Mouse (Mus musculus) G1E (cell line): ENCODE results near the gene Abcg1.

Experiments
- CTCF ChIP-seq: IDR thresholded peaks from 2 replicates; pipeline ENCODE4 v1.5.1; 2012; ENCODE audit warnings: low read depth, low read length, inconsistent platforms, mixed read lengths
- GATA1 ChIP-seq: IDR thresholded peaks from 2 replicates; pipeline ENCODE4 v1.6.1; 2012; ENCODE audit warnings: borderline replicate concordance, low read length, inconsistent platforms, mixed read lengths
- TAL1 ChIP-seq: conservative IDR thresholded peaks from 2 replicates; pipeline ENCODE4 v1.6.1; 2012; ENCODE audit warnings: low read depth, low read length, inconsistent platforms, mixed read lengths

- TF ChIP-seq CTCF (no peak), GATA1 (no peak), TAL1 (no peak)
Measured at GRCm38 (mm10) chr17:31103823-31104222, 46.3 kb downstream of the Abcg1 start.
